Mouse (Mus musculus) small intestine, adult 2 months (tissue): Measurements from ENCODE around the gene Cops7a.

ENCODE experiments used
- CTCF ChIP-seq: fragments of 200-500 bp; IDR thresholded peaks from 2 replicates; pipeline ENCODE4 v1.5.1; 2012; ENCODE audit warnings: low read depth, mild to moderate bottlenecking, control low read depth, inconsistent platforms, low read length, moderate library complexity, mixed read lengths; ENCODE audit not compliant: insufficient replicate concordance, insufficient read length; ENCODE audit errors: extremely low read depth
- POLR2A ChIP-seq: fragments of 200-500 bp; IDR thresholded peaks from 2 replicates; pipeline ENCODE4 v1.6.1; 2012; ENCODE audit warnings: low read depth, mild to moderate bottlenecking, control low read depth, inconsistent platforms, low read length, moderate library complexity

GRCm38 (mm10) chr6:124920318-124921085, 44.8 kb downstream of the Cops7a start:
- no peak for TF ChIP-seq POLR2A
- no peak for TF ChIP-seq CTCF
